Mouse (Mus musculus): ENCODE measurements around the gene Psmd3.

DNA sequence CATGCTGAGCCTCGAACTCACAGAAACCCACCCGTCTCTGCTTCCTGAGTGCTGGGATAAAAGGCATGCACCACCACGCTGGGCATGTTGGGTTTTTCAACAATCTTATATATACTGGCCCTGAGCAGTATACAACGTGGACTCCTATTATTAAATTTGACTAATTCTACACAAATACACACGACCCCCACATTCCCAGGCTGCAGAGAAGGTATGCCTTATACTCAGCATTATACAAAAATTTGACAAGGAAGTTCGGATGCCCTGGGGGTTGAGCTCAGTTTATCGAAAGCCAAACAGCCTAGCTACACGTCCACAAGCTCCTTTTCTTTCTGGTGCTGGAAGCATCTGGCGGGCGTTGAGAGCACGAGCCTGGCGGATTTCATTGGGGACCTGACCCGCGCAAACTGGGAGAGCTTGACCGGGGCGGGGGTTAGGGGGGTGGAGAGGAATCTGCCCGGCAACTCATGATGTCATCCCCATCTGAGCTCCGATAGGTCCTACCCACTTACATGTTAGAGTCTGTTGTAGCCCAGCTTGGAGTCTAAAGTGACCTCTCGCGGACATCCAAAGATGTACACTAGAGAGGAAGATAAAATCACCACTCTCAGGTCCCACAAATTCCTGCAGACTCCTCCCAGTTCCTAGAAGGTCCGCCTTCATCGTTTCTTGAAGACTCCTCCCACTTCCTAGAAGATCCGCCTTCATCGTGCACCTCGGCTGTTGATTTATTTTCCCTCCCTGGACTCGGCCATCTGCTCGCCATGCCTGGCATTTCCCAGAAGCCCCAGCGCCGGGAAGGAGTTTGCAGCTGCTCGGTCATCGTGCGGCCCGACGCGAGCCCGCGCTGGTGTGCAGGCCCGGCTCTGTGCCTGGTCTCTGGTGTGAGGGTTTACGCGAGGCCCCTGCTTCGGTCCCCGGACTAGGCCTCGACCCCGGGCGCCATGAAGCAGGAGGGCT lies at the start of gene Psmd3:
- TF ChIP-seq POLR2A (IDR thresholded peaks at IDR 0.05; ENCODE audit: borderline replicate concordance, control insufficient read depth, low read depth, low read length), result peak; percentile 84; the same call in 1 of the 2 replicates
- peak; percentile 15; the same call in 1 of the 2 replicates for TF ChIP-seq CTCF (IDR thresholded peaks at IDR 0.05; ENCODE audit: control insufficient read depth, insufficient read depth, low read length)

All from bone marrow, adult 2 months (tissue).